Mouse (Mus musculus) A20 (cell line): ENCODE measurements around the gene Gm26558.

ENCODE experiments used
- DNase-seq: peaks from one replicate; pipeline ENCODE4 v3.0.0-alpha.2; 2011; ENCODE audit warnings: low read depth, low spot score

Gene Gm26558

GRCm38 (mm10) chr2:70661715-70662495 is at the start of gene Gm26558:
Gene Gm26558, minus strand, starts transcription at chr2:70662108.
- DNase-seq, result no peak

GRCm38 (mm10) chr2:70710878-70711277 is 49.0 kb upstream of the Gm26558 start:
- peak; percentile 16 for DNase-seq

- DNase-seq, result no peak
These were observed 48.3 kb upstream of the Gm26558 start for GRCm38 (mm10) chr2:70710236-70710635.

GRCm38 (mm10) chr2:70708986-70709730 is 47.2 kb upstream of the Gm26558 start:
- no peak for DNase-seq

GRCm38 (mm10) chr2:70702403-70702802 is 40.5 kb upstream of the Gm26558 start:
- peak; percentile 22 for DNase-seq

- DNase-seq, result no peak
These were observed 39.7 kb upstream of the Gm26558 start for GRCm38 (mm10) chr2:70701571-70701970.

- no peak for DNase-seq
These were observed 38.9 kb upstream of the Gm26558 start for GRCm38 (mm10) chr2:70700851-70701250.

- no peak for DNase-seq
These were observed 33.8 kb upstream of the Gm26558 start for GRCm38 (mm10) chr2:70695712-70696111.

GRCm38 (mm10) chr2:70690195-70690594 is 28.3 kb upstream of the Gm26558 start:
- DNase-seq, result no peak

- DNase-seq, result no peak
These were observed 26.7 kb upstream of the Gm26558 start for GRCm38 (mm10) chr2:70688454-70689078.

GRCm38 (mm10) chr2:70682324-70682723 is 20.4 kb upstream of the Gm26558 start:
- no peak for DNase-seq

- peak; percentile 39 for DNase-seq
These were observed 11.7 kb upstream of the Gm26558 start for GRCm38 (mm10) chr2:70673445-70674126.

- DNase-seq, result no peak
These were observed 10.6 kb upstream of the Gm26558 start for GRCm38 (mm10) chr2:70672476-70672875.

- DNase-seq, result no peak
These were observed 8.0 kb upstream of the Gm26558 start for GRCm38 (mm10) chr2:70669896-70670295.

GRCm38 (mm10) chr2:70669241-70669640 is 7.3 kb upstream of the Gm26558 start:
- DNase-seq, result peak; percentile 68

GRCm38 (mm10) chr2:70667016-70667415 is 5.1 kb upstream of the Gm26558 start:
- DNase-seq, result no peak

- DNase-seq, result peak; percentile 49
These were observed 1.9 kb upstream of the Gm26558 start for GRCm38 (mm10) chr2:70663764-70664163.

GRCm38 (mm10) chr2:70660887-70661714 is 807 bp downstream of the Gm26558 start, which contains the start of gene Gorasp2:
Gene Gorasp2, plus strand, starts transcription at chr2:70661576.
- DNase-seq, result peak; percentile 97

GRCm38 (mm10) chr2:70657083-70657482 is 4.8 kb downstream of the Gm26558 start:
- no peak for DNase-seq

- no peak for DNase-seq
These were observed 10.1 kb downstream of the Gm26558 start for GRCm38 (mm10) chr2:70651820-70652219.

- no peak for DNase-seq
These were observed 12.4 kb downstream of the Gm26558 start for GRCm38 (mm10) chr2:70649471-70649870.
